10 mouse cellular contexts compared by ENCODE assay signal in the genomic region with DNA sequence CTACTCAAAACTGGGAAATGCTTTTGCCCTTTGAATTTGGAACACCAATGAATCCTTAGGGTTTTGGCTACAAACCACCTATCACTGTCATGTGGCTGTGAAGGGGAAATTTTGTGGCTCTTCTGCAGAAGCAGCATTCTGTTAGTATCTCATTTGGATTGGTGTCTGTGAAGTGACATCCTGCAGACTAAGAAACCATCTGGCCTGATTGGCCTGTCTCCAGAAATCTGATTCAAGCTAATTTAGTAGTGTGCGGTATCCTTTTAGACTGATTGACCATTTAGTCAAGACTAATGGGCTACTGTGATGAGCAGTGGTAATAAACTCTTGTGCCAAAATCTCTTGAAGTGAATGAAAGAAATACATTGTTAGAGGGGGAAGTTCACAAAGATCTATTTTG.
DNase-seq lines count a peak whose midpoint lies in the region; ATAC-seq lines count a peak whose summit lies in the region.
"Had no signal": no experiment of that assay in that cellular context is flagged by ENCODE, and none has a peak within 500 bp of the region (broad histone marks: within the 10 kb centered on the region; RNA-seq: fewer than 3 reads in every experiment).

No protein-coding gene starts in this region.

- no peak overlapping the region for H3K9ac ChIP-seq in forebrain, embryonic 13.5 days
- no peak overlapping the region for H3K9ac ChIP-seq in heart, embryonic 12.5 days
- H3K9ac ChIP-seq: limb, embryonic 15.5 days had no signal

- peak; percentile 93 for ATAC-seq in forebrain, embryonic 13.5 days
- ATAC-seq in frontal cortex, adult (ENCODE audit: low TSS enrichment): peak; percentile 85
- ATAC-seq in heart, embryonic 12.5 days (ENCODE audit: insufficient number of reproducible peaks, low FRiP score): no peak

- H3K4me1 ChIP-seq in forebrain, embryonic 13.5 days: no peaks in the 10 kb centered on the region
- no peaks in the 10 kb centered on the region for H3K4me1 ChIP-seq in forebrain, embryonic 10.5 days
- no peaks in the 10 kb centered on the region for H3K4me1 ChIP-seq in heart, embryonic 12.5 days (replicated peaks)
- H3K4me1 ChIP-seq: limb, embryonic 15.5 days had no signal

- H3K4me3 ChIP-seq in forebrain, embryonic 13.5 days: no peak overlapping the region
- H3K4me3 ChIP-seq in forebrain, embryonic 10.5 days: no peak overlapping the region
- no peak overlapping the region for H3K4me3 ChIP-seq in heart, embryonic 12.5 days
- H3K4me3 ChIP-seq: limb, embryonic 15.5 days had no signal

- no peaks in the 10 kb centered on the region for H3K27me3 ChIP-seq in forebrain, embryonic 13.5 days
- no peaks in the 10 kb centered on the region for H3K27me3 ChIP-seq in forebrain, embryonic 10.5 days (ENCODE audit: poor library complexity, severe bottlenecking)
- H3K27me3 ChIP-seq in heart, embryonic 12.5 days (replicated peaks): no peaks in the 10 kb centered on the region
- H3K27me3 ChIP-seq: limb, embryonic 15.5 days had no signal

- no peaks in the 10 kb centered on the region for H3K9me3 ChIP-seq in forebrain, embryonic 13.5 days (replicated peaks)
- H3K9me3 ChIP-seq in forebrain, embryonic 10.5 days: no peaks in the 10 kb centered on the region; the same call in 1 of the 2 replicates
- 0 out of 2 replicates have a peak, but pooled peaks cover 4% of the 10 kb centered on the region for H3K9me3 ChIP-seq in heart, embryonic 12.5 days (replicated peaks)
- H3K9me3 ChIP-seq: limb, embryonic 15.5 days had no signal

- no peak overlapping the region for H3K27ac ChIP-seq in forebrain, embryonic 13.5 days
- no peak overlapping the region for H3K27ac ChIP-seq in forebrain, embryonic 10.5 days
- H3K27ac ChIP-seq in heart, embryonic 12.5 days (ENCODE audit: poor library complexity, severe bottlenecking): no peak overlapping the region
- H3K27ac ChIP-seq: limb, embryonic 15.5 days had no signal

- H3K4me2 ChIP-seq in forebrain, embryonic 13.5 days: no peak overlapping the region
- H3K4me2 ChIP-seq in heart, embryonic 12.5 days: no peak overlapping the region
- H3K4me2 ChIP-seq: limb, embryonic 15.5 days had no signal

- WGBS in forebrain, embryonic 13.5 days: 56% methylated on average over 1 of the region's 1 CpGs
- WGBS in forebrain, embryonic 10.5 days: 93% methylated on average over 1 of the region's 1 CpGs
- 91% methylated on average over 1 of the region's 1 CpGs for WGBS in heart, embryonic 12.5 days

- H3K36me3 ChIP-seq in forebrain, embryonic 13.5 days (ENCODE audit: poor library complexity, severe bottlenecking): no peaks in the 10 kb centered on the region
- no peaks in the 10 kb centered on the region for H3K36me3 ChIP-seq in forebrain, embryonic 10.5 days (replicated peaks)
- no peaks in the 10 kb centered on the region for H3K36me3 ChIP-seq in heart, embryonic 12.5 days
- H3K36me3 ChIP-seq: limb, embryonic 15.5 days had no signal

- DNase-seq in forebrain, embryonic 10.5 days (ENCODE audit: extremely low spot score, low spot score): no peak
- DNase-seq in Muller cell, postnatal 12 days (ENCODE audit: inconsistent ontology term): peak; percentile 79
- DNase-seq in left cerebral cortex, adult 9 months (ENCODE audit: low spot score in 2 of 2): peak; percentile 27 to 67
- no peak for DNase-seq in gastrocnemius, postnatal 4 days (ENCODE audit: low spot score in 2 of 2)
- no peak for DNase-seq in B cell, adult 2 months
- DNase-seq: thymus, postnatal 25 days had no signal

Comparison
In these comparisons a context has a peak if more than half of its experiments do, and no peak if none do; other contexts are left out.
1. DNase-seq: peak in Muller cell, postnatal 12 days (single experiment) and left cerebral cortex, adult 9 months (2 of 2); none in forebrain, embryonic 10.5 days (single experiment), gastrocnemius, postnatal 4 days (0 of 2) and B cell, adult 2 months (0 of 2).